Mouse (Mus musculus) heart, adult 18-20 months (tissue): ENCODE measurements around the gene Sowahb. TPM values are rescaled to one million over a fixed set of nuclear protein-coding genes. Genes with fewer than 3 reads are reported as not detected.
A peak's percentile ranks its signal among the peaks of the same experiment; 100 is the strongest.

Experiments
- DNase-seq, 2 experiments: peaks; one replicate each; pipeline ENCODE4 v3.0.0; 2021 to 2022; ENCODE audit warnings: mixed read lengths in 1 of 2
- long read RNA-seq, 2 experiments: library from polyadenylated mRNA; stranded (forward); transcript quantifications; one replicate each; pipeline ENCODE4 v2.0.0; 2021
- total RNA-seq, 2 experiments: library from RNA; stranded (reverse); gene quantifications; 2 replicates each; pipeline ENCODE4 v1.2.3; 2021

Gene Sowahb
- under 1 TPM; 0.07 to 0.08 TPM for total RNA-seq
- long read RNA-seq, experiment 1 = 0 reads
- long read RNA-seq, experiment 2 = 0 reads

GRCm38 (mm10) chr5:93044584-93045370 is at the start of gene Sowahb:
Gene Sowahb, minus strand, starts transcription at chr5:93045022.
- DNase-seq = peak in 1 of 2 experiments; percentile 27

- DNase-seq = peak; percentile 53 to 74
Observed at GRCm38 (mm10) chr5:93093638-93094527, 49.1 kb upstream of the Sowahb start.

- peak; percentile 95 to 97 for DNase-seq
Observed at GRCm38 (mm10) chr5:93092857-93093622, 48.2 kb upstream of the Sowahb start, which contains the start of gene Sept11. Gene Sept11, plus strand, starts transcription at chr5:93093437.

GRCm38 (mm10) chr5:93092147-93092781 is 47.4 kb upstream of the Sowahb start:
- peak; percentile 65 to 70 for DNase-seq

- no peak for DNase-seq
Observed at GRCm38 (mm10) chr5:93091266-93091665, 46.4 kb upstream of the Sowahb start.

GRCm38 (mm10) chr5:93085900-93086299 is 41.1 kb upstream of the Sowahb start:
- DNase-seq = no peak

GRCm38 (mm10) chr5:93085015-93085598 is 40.3 kb upstream of the Sowahb start:
- peak in 1 of 2 experiments; percentile 33 for DNase-seq

- DNase-seq = no peak
Observed at GRCm38 (mm10) chr5:93079596-93079995, 34.8 kb upstream of the Sowahb start.

GRCm38 (mm10) chr5:93077661-93078323 is 33.0 kb upstream of the Sowahb start:
- no peak for DNase-seq

- no peak for DNase-seq
Observed at GRCm38 (mm10) chr5:93060865-93061264, 16.0 kb upstream of the Sowahb start.

- no peak for DNase-seq
Observed at GRCm38 (mm10) chr5:93053606-93054397, 9.0 kb upstream of the Sowahb start.

GRCm38 (mm10) chr5:93051951-93052350 is 7.1 kb upstream of the Sowahb start:
- peak in 1 of 2 experiments; percentile 20 for DNase-seq

- no peak for DNase-seq
Observed at GRCm38 (mm10) chr5:93051041-93051440, 6.2 kb upstream of the Sowahb start.

- DNase-seq = no peak
Observed at GRCm38 (mm10) chr5:93049971-93050370, 5.1 kb upstream of the Sowahb start.

- no peak for DNase-seq
Observed at GRCm38 (mm10) chr5:93048481-93049240, 3.8 kb upstream of the Sowahb start.

- DNase-seq = no peak
Observed at GRCm38 (mm10) chr5:93046306-93046845, 1.6 kb upstream of the Sowahb start.

GRCm38 (mm10) chr5:93045371-93045714 is 521 bp upstream of the Sowahb start:
- DNase-seq = no peak

GRCm38 (mm10) chr5:93043688-93044583 is 886 bp downstream of the Sowahb start:
- DNase-seq = no peak
